Mouse (Mus musculus) left cerebral cortex, postnatal 4 days (tissue): ENCODE results near the gene Ccdc9b. TPM values are rescaled to one million over a fixed set of nuclear protein-coding genes. Genes with fewer than 3 reads are reported as not detected.

Experiments used
- DNase-seq: peaks from one replicate; pipeline ENCODE4 v3.0.0-alpha.2; 2022
- intact Hi-C: fragments of 180-260 bp; cut with DNase I; formaldehyde crosslinking; loops from one replicate; pipeline ENCODE4 v1.15.1; 2025
- total RNA-seq, 2 experiments: library from RNA; stranded (reverse); gene quantifications; 2 replicates each; pipeline ENCODE4 v1.2.3; 2021

The Ccdc9b gene
- total RNA-seq, 2 experiments from 2014 or later: 1.8 to 2.1 TPM

- intact Hi-C loops: no loop called here
- DNase-seq: no peak
Measured at GRCm38 (mm10) chr2:118750476-118750875, 12.0 kb downstream of the Ccdc9b start.

GRCm38 (mm10) chr2:118749341-118749884, 13.0 kb downstream of the Ccdc9b start:
- no peak for DNase-seq
- intact Hi-C loops: loop anchor here (5.0 to 10.0 kb wide), 2 partner anchors 47 to 135 kb away; partner anchors contain the start of gene Ankrd63

- peak; percentile 60 for DNase-seq
- intact Hi-C loops: loop anchor here (5.0 to 10.0 kb wide), 2 partner anchors 45 to 137 kb away; partner anchors contain the start of gene Ankrd63
Measured at GRCm38 (mm10) chr2:118747301-118747960, 15.0 kb downstream of the Ccdc9b start.

GRCm38 (mm10) chr2:118745915-118746901, 16.3 kb downstream of the Ccdc9b start:
- intact Hi-C loops: loop anchor here (5.0 to 10.0 kb wide), 2 partner anchors 44 to 139 kb away; partner anchors contain the start of gene Ankrd63
- peak; percentile 44 for DNase-seq

- intact Hi-C loops: loop anchor here (5.0 to 10.0 kb wide), 2 partner anchors 43 to 139 kb away; partner anchors contain the start of gene Ankrd63
- peak; percentile 92 for DNase-seq
Measured at GRCm38 (mm10) chr2:118745232-118745884, 17.1 kb downstream of the Ccdc9b start, which contains the start of gene Inafm2. Gene Inafm2, plus strand, starts transcription at chr2:118745758.

GRCm38 (mm10) chr2:118744621-118745020, 17.8 kb downstream of the Ccdc9b start:
- intact Hi-C loops: loop anchor here (5.0 to 10.0 kb wide), 2 partner anchors 42 to 140 kb away; partner anchors contain the start of gene Ankrd63
- no peak for DNase-seq

- intact Hi-C loops: loop anchor here (10.0 kb wide), 1 partner anchor 141 kb away; no protein-coding TSS in a partner anchor
Measured at GRCm38 (mm10) chr2:118743261-118743943, 19.1 kb downstream of the Ccdc9b start.

GRCm38 (mm10) chr2:118741183-118741582, 21.3 kb downstream of the Ccdc9b start:
- intact Hi-C loops: loop anchor here (10.0 kb wide), 1 partner anchor 144 kb away; no protein-coding TSS in a partner anchor
- DNase-seq: no peak

More at GRCm38 (mm10) chr2:118743261-118743943, 19.1 kb downstream of the Ccdc9b start:
- DNase-seq: no peak

- intact Hi-C loops: loop anchor here (10.0 kb wide), 1 partner anchor 144 kb away; no protein-coding TSS in a partner anchor
- DNase-seq: no peak
Measured at GRCm38 (mm10) chr2:118740341-118740740, 22.1 kb downstream of the Ccdc9b start.

GRCm38 (mm10) chr2:118733341-118733740, 29.1 kb downstream of the Ccdc9b start:
- intact Hi-C loops: no loop called here
- DNase-seq: peak; percentile 34

- intact Hi-C loops: no loop called here
- no peak for DNase-seq
Measured at GRCm38 (mm10) chr2:118731981-118732380, 30.5 kb downstream of the Ccdc9b start.

- intact Hi-C loops: no loop called here
- peak; percentile 59 for DNase-seq
Measured at GRCm38 (mm10) chr2:118730622-118730915, 31.9 kb downstream of the Ccdc9b start.

- intact Hi-C loops: no loop called here
- DNase-seq: no peak
Measured at GRCm38 (mm10) chr2:118729816-118730621, 32.4 kb downstream of the Ccdc9b start.

- DNase-seq: no peak
- intact Hi-C loops: no loop called here
Measured at GRCm38 (mm10) chr2:118729194-118729593, 33.3 kb downstream of the Ccdc9b start.

- intact Hi-C loops: no loop called here
- DNase-seq: no peak
Measured at GRCm38 (mm10) chr2:118728337-118728736, 34.1 kb downstream of the Ccdc9b start, which contains the start of gene Plcb2. Gene Plcb2, minus strand, starts transcription at chr2:118728438.

GRCm38 (mm10) chr2:118727911-118728310, 34.5 kb downstream of the Ccdc9b start:
- intact Hi-C loops: no loop called here

GRCm38 (mm10) chr2:118726873-118727272, 35.6 kb downstream of the Ccdc9b start:
- no peak for DNase-seq
- intact Hi-C loops: no loop called here

More at GRCm38 (mm10) chr2:118727911-118728310, 34.5 kb downstream of the Ccdc9b start:
- no peak for DNase-seq

- no peak for DNase-seq
- intact Hi-C loops: no loop called here
Measured at GRCm38 (mm10) chr2:118725511-118725910, 37.0 kb downstream of the Ccdc9b start.
